Mouse (Mus musculus) embryonic fibroblast, embryonic 13.5 days (primary cell): Measurements from ENCODE around the gene Cyfip1.

Experiments used
- CTCF ChIP-seq: IDR thresholded peaks from 2 replicates; pipeline ENCODE4 v1.5.1; 2011; ENCODE audit warnings: mild to moderate bottlenecking, control low read depth, low read length, moderate library complexity, borderline replicate concordance; ENCODE audit not compliant: insufficient read depth
- POLR2A ChIP-seq: IDR thresholded peaks from 2 replicates; pipeline ENCODE4 v1.6.1; 2011; ENCODE audit warnings: low read depth, mild to moderate bottlenecking, control low read depth, low read length, moderate library complexity

DNA sequence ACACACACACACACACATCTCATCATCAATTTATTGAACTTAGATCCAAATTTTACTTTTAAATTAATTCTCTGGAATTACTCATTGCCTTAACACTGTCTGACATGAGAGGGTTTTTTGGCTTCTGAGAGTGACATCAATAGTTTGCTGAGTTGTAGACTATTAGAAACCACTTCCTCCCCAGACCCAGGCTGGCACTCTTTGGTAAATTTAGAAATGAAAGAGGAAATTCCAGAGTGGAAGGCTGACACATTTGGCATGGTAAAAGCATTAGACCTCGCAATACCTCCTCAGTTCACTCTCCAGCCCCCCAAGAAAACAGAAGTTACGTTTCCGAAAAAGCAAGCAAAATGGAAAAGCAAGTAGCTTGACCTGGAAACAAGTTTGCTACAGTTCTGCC, 11.2 kb downstream of the Cyfip1 start:
- TF ChIP-seq POLR2A, result no peak
- TF ChIP-seq CTCF, result no peak
